Mouse (Mus musculus) kidney, postnatal 25 days (tissue): Measurements from ENCODE around the gene Sema4d.

Source experiments
- DNase-seq, 2 experiments: peaks; one replicate each; pipeline ENCODE4 v3.0.0; 2021; ENCODE audit warnings: mixed read lengths in 2 of 2

The Sema4d gene

GRCm38 (mm10) chr13:51777738-51778274 is 15.7 kb downstream of the Sema4d start:
- DNase-seq = peak in 1 of 2 experiments; percentile 61

- peak; percentile 81 to 95 for DNase-seq
These were observed 16.4 kb downstream of the Sema4d start for GRCm38 (mm10) chr13:51777048-51777737.

- no peak for DNase-seq
These were observed 17.3 kb downstream of the Sema4d start for GRCm38 (mm10) chr13:51776160-51776737.

- DNase-seq = peak; percentile 66 to 86
These were observed 21.7 kb downstream of the Sema4d start for GRCm38 (mm10) chr13:51771802-51772206.

DNA sequence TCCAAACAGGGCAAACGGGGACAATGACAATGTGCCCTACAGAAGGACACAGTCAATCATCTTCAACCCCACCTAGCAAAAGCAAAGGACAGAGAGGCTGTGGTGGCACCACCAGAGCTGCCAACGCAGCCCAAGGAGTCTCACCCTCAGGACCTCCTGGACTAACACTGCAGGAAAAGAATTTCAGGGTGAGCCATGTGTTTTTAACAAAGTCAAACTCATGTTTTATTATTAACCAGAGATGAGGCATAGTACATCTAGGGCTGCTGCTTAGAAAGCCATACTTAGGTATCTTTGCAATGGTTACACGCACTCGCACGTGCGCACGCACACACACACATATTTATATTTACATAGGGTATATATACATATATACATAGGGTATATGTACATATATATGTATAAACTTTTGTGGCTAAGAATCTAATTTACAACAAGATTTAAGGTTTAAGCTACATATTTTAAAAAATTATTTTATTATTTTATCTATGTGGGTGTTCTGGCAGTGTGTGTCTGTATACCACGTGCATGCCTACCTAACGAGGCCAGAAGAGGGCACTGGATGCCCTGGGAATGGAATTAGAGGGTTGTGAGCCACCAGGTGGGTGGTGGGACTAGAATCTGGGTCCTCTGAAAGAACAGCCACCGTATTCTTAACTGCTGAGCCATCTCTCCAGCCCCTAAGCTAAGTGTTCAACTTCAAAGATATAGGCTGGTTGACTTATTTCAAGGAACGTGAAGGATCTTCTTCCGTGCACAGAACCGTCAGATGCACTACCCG is 22.7 kb downstream of the Sema4d start:
- peak; percentile 43 to 76 for DNase-seq

DNA sequence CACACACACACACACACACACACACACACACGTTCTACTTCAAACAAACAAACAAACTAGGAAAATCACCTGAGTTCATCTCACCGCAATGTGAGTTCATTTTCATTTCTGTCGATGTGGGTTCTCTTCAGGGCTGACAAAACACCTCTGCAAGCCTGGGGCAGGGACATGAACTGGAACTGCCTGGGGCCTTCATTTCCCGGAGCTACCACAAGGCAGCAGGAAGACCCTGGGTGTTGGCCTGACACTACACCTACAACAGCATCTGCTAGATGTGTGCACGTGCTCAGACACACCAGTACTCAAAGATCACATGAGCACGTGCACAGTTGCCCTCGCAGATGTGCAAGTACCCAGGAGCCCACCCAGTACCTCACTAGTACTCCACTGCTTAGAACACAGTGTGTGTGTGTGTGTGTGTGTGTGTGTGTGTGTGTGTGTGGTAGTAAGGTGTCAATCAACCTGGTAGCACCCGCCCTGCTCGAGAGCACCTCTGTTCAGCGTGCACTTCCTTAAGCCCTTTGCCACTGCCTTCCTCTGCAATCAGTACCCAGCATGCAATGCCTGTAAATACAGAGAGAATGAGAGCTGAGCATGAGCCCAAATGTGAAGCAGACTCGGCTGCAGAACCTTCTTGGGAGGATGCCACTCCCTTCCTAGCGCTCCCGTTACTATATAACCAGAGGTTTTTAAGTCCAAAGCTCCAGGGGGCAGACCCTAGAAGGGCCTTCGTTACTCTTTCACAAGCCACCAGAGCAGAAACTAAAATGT is 25.4 kb downstream of the Sema4d start:
- peak; percentile 80 to 92 for DNase-seq

- no peak for DNase-seq
These were observed 26.0 kb downstream of the Sema4d start for GRCm38 (mm10) chr13:51767513-51767912.

DNA sequence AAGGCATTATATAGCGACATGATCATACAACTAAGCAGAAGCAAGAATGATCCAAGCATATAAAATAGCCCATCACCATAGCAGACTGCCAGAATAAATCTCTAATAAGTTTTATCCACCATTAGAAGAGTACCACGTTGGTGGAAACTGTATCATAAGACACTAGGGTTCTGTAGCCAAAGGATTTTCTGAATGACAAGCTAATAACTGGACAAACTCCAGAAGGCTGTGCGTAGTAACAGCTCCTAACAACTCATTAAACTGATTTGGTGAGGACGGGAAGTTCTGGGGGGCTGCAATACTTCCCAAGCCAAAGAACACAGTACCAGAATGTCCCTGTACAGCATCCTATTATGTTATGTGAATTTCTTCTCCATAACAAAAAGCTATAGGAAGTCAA is 26.8 kb downstream of the Sema4d start:
- DNase-seq = no peak

GRCm38 (mm10) chr13:51765369-51765768 is 28.2 kb downstream of the Sema4d start:
- no peak for DNase-seq

DNA sequence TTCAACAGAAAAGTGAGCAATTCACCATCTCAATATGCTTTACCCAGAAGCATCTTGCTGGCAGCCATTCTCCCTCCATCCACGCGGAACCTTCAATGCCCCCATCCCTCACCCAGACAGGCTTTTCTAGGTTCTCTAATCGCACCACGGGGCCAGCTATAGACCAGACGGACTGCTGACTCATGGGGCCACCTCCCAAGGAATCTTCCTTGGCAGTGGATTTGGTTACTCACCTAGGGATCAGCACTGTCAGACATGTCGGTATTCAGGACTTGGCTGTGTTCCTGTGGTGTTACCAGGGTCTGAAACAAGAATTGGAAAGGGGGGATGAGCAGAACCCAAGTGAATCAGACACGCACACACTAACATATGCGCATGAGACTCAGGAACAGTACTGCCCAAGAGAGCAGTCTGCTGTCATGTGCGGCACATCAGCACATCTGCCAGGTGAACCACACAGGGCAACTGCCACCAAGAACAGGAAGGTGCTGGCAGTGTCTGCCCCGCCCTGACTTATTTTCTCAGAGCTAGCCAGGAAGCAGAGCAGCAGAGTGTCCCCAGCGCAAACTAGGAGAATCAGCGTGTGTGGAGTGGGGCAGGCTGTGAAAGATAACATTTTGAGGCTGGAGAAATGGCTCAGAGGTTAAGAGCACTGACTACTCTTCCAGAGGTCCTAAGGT is 30.4 kb downstream of the Sema4d start:
- DNase-seq = no peak

GRCm38 (mm10) chr13:51761186-51761813 is 32.2 kb downstream of the Sema4d start:
- DNase-seq = no peak

GRCm38 (mm10) chr13:51759256-51759987 is 34.1 kb downstream of the Sema4d start:
- no peak for DNase-seq

DNA sequence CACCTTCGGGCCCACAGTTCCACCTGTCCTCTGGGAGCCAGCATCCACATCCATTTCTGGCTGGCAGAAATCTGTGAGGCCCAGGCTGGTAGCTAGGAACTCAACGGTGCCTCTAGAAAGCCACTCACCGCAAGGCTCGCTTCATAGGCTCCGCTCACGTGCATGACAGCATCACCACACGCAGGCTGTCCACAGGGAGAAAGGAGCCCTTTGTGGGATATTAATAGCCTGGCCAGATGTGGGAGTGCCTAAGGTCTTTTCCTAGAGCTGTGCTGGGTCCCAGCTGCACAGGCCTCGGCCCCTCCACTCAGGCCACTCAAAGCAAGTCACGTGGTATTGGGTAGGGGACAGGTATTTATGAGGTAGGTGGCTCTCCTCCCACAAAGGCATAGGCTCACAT is 35.1 kb downstream of the Sema4d start:
- no peak for DNase-seq

DNA sequence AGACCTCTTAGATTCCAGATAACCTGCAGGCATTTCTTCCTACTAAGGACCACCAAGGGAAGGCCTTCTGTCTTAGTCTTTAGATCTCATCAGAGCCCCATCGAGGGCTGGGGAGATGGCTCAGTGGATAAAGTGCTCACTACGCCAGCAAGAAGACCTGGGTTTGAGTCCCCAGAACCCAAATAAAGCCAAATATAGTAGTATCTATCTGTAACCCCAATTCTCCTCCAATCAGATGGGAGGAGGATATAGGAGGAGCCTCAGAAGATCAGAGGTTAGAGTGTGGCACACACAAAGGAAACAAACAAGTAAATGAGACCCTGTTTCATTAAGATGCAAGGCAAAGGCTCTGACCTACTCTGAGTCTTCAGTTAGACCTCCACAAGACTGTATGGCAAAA is 36.4 kb downstream of the Sema4d start:
- no peak for DNase-seq

GRCm38 (mm10) chr13:51756563-51756962 is 37.0 kb downstream of the Sema4d start:
- no peak for DNase-seq

- no peak for DNase-seq
These were observed 37.5 kb downstream of the Sema4d start for GRCm38 (mm10) chr13:51756019-51756418.

DNA sequence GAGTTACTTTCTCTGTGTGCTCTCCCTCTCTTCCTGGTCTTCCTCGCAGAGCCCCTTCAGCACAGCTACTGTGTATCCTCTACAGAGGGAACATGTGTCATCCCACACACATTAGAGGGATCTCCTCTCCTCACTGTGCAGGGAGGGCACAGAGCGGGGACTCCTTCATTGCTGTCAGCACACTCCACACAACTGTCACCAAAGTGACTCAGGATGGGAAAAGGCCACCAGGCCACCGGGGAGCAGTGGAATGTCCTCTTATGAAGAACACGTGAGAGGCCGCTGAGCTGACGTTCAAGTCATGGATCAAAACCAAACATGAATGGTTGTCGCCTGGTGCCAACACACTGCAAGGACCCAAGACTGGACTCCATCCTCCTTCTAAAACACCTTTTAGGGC is 38.0 kb downstream of the Sema4d start:
- DNase-seq = no peak

GRCm38 (mm10) chr13:51754559-51755126 is 38.9 kb downstream of the Sema4d start:
- DNase-seq = no peak

- DNase-seq = peak in 1 of 2 experiments; percentile 56
These were observed 39.6 kb downstream of the Sema4d start for GRCm38 (mm10) chr13:51753802-51754444.

DNA sequence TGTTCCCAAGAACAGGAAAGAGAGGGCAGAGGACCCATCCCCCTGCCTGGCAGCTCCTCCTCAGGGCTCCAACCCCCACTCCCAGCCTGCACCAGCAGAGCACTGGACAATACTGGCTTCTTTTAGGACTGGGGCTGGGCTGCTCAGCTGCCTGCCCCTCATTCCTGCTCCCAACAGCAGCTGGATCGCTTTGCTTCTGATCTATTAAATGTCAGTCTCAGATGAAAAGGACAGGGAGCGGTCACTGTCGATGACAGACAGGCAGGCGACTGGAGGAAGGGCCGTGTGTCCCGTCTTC is 40.4 kb downstream of the Sema4d start:
- DNase-seq = no peak
